Mouse (Mus musculus): ENCODE data around the gene Prpf3. TPM values are rescaled to one million over a fixed set of nuclear protein-coding genes. Genes with fewer than 3 reads are reported as not detected.

The Prpf3 gene
- polyA plus RNA-seq, 1 experiment from 2014 or later = 52.3 TPM

DNA sequence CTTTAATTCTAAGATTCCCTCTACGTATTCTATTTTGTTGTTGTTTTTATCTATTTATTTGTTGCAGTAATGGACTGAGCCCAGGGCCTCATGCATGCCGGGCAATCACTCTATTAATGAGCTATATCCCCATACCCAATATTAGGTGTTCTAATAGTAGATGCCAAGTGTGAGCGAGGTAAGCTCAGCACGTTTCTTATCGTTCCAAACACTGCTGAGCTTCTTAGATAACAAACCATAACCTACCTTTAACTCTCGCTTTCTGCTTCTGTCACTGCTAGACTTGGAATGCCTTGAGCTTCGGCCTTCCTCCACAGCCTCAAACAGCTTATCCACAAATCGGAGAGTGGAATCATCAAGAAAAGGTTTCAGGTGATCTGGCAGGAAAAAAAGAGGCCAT lies 4.4 kb downstream of the Prpf3 start:
- Histone ChIP-seq H3K4me3 (replicated peaks) (no peak overlapping the region), H3K36me3 (peaks cover 75% of the 10 kb centered on the region), H3K4me1 (peaks cover 11% of the 10 kb centered on the region), H3K27ac (no peak overlapping the region), H3K4me2 (no peak overlapping the region), H3K27me3 (no peaks in the 10 kb centered on the region), H3K9me3 (replicated peaks) (no peaks in the 10 kb centered on the region), H3K9ac (no peak overlapping the region)
- WGBS = 91% methylated on average over 8 of the region's 8 CpGs
- ATAC-seq (replicated peaks; ENCODE audit: low FRiP score) = no peak

DNA sequence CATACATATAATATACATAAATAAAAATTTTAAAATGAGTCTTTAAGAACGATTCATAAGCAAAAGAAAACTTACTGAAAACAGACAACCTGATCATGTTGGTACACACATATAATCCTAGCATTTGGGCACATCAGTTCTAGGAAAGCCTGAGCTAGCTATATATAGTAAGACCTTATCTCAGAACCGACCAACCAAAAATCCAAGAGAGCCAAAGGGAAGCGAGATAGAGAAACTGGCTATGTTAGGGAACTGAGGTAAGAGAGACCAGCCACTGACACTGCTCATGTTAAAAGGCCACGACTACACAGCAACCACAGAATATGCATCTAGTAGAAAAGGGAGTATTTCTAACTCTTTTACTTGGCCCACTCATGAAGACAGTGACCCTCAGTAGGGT lies 5.1 kb downstream of the Prpf3 start:
- H3K27ac ChIP-seq = no peak overlapping the region
- peaks cover 82% of the 10 kb centered on the region for H3K36me3 ChIP-seq
- no peak overlapping the region for H3K4me2 ChIP-seq
- no peaks in the 10 kb centered on the region for H3K9me3 ChIP-seq (replicated peaks)
- no peak overlapping the region for H3K4me3 ChIP-seq (replicated peaks)
- H3K27me3 ChIP-seq = no peaks in the 10 kb centered on the region
- no peak overlapping the region for H3K9ac ChIP-seq
- WGBS = 78% methylated on average over 4 of the region's 4 CpGs
- H3K4me1 ChIP-seq = peaks cover 8% of the 10 kb centered on the region
- no peak for ATAC-seq (replicated peaks; ENCODE audit: low FRiP score)

DNA sequence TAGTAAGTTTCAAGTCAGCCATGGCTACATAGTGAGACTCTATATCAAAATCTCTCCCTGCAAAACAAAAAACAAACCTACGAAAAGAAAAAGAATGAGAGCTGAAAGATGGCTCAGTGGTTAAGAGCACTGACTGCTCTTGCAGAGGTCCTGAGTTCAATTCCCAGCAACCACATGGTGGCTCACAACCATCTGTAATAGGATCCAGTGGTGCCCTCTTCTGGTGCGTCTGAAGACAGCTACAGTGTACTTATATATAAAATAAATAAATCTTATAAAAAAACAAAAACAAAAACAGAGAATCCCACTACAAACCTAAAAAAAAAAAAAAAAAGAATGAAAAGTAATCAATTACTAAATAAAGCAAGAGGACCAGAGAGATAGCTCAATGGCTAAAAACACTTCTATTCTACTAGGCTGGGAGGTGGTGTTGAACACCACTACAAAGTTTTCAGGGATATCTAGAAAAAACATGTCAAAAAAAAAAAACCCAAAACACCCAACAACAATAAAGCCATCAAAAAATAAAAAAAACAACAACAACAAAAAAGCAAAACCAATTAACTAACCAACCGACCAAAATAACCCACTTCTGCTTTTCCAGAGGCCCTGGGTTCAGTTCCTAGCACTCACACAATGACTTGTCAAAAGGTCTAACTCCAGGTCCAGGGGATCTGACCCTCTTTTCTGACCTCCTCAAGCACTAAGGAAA lies 13.0 kb downstream of the Prpf3 start:
- 83% methylated on average over 3 of the region's 3 CpGs for WGBS
- Histone ChIP-seq H3K4me2 (no peak overlapping the region), H3K9me3 (replicated peaks) (no peaks in the 10 kb centered on the region), H3K27me3 (no peaks in the 10 kb centered on the region), H3K4me1 (no peaks in the 10 kb centered on the region), H3K36me3 (peaks cover 93% of the 10 kb centered on the region), H3K27ac (no peak overlapping the region), H3K9ac (no peak overlapping the region), H3K4me3 (replicated peaks) (no peak overlapping the region)
- no peak for ATAC-seq (replicated peaks; ENCODE audit: low FRiP score)

DNA sequence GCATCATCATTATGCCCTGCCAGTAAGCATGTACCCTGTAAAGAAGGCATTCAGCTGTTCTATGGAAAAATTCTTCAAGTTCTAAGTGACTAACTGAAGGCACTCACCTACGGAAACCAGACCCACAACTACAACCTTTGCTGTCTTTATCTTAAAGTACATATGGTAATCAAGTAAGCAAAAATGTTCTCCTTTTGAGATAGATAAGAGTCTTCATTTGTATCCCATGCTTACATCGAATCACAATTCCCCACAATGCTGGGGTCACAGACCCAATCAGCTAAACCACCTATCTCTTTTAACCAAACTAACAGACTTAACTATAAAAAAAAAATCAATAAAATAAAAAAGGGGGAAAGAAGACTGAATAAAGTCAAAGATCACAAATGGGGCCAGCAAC lies 16.4 kb downstream of the Prpf3 start:
- 87% methylated on average over 2 of the region's 2 CpGs for WGBS
- no peak overlapping the region for H3K27ac ChIP-seq

DNA sequence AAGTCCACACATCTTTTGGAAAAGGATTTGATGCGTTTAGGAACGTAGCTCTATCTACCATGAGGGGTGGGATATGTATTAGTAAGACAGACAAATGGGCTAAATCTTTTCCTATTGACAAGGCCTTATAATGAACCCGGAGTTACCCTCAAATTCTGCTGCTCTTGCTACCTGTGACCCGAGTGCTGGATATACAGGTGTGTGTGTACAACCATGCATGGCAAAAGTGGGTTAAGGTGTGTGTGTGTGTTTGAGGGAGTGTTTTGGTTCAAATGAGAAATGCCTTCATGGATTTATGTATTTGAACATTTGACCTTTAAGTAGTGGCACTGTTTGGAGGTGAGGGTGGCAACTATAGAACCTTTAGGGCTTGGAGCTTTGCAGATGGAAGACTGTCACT lies 26.6 kb downstream of the Prpf3 start:
- WGBS = 96% methylated on average over 4 of the region's 4 CpGs
- no peak for ATAC-seq (replicated peaks; ENCODE audit: low FRiP score)
- no peak overlapping the region for H3K4me3 ChIP-seq (replicated peaks)
- no peak overlapping the region for H3K27ac ChIP-seq
- H3K4me2 ChIP-seq = no peak overlapping the region
- no peak overlapping the region for H3K9ac ChIP-seq
- H3K36me3 ChIP-seq = peaks cover 71% of the 10 kb centered on the region
- H3K9me3 ChIP-seq (replicated peaks) = no peaks in the 10 kb centered on the region
- no peaks in the 10 kb centered on the region for H3K4me1 ChIP-seq
- no peaks in the 10 kb centered on the region for H3K27me3 ChIP-seq

More for the DNA sequence above, 16.4 kb downstream of the Prpf3 start:
- peaks cover 90% of the 10 kb centered on the region for H3K36me3 ChIP-seq
- no peak overlapping the region for H3K4me3 ChIP-seq (replicated peaks)
- no peaks in the 10 kb centered on the region for H3K9me3 ChIP-seq (replicated peaks)
- H3K4me1 ChIP-seq = no peaks in the 10 kb centered on the region
- no peak overlapping the region for H3K4me2 ChIP-seq
- no peaks in the 10 kb centered on the region for H3K27me3 ChIP-seq
- H3K9ac ChIP-seq = no peak overlapping the region
- no peak for ATAC-seq (replicated peaks; ENCODE audit: low FRiP score)

DNA sequence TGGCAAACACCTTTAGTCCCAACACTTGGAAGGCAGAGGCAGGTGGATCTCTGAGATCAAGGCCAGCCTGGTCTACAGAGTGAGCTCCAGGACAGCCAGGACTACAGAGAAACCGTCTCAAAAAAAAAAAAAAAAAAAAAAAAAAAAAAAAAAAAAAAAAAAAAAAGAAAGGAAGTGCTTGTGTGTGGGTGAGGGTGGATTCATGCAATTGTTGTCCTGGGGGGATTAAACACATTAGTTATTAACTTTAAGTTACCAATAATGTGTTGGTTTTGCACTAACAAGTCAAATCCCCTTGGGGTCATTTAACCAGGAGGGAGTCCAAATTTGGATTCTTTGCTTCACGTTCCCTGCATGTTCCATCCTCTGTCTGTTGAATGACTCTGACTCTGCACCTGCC lies 29.4 kb downstream of the Prpf3 start:
- Histone ChIP-seq H3K4me2 (no peak overlapping the region), H3K27ac (no peak overlapping the region), H3K4me3 (replicated peaks) (no peak overlapping the region), H3K36me3 (peaks cover 43% of the 10 kb centered on the region), H3K4me1 (no peaks in the 10 kb centered on the region), H3K27me3 (no peaks in the 10 kb centered on the region), H3K9me3 (replicated peaks) (no peaks in the 10 kb centered on the region), H3K9ac (no peak overlapping the region)
- 65% methylated on average over 2 of the region's 2 CpGs for WGBS
- ATAC-seq (replicated peaks; ENCODE audit: low FRiP score) = no peak

DNA sequence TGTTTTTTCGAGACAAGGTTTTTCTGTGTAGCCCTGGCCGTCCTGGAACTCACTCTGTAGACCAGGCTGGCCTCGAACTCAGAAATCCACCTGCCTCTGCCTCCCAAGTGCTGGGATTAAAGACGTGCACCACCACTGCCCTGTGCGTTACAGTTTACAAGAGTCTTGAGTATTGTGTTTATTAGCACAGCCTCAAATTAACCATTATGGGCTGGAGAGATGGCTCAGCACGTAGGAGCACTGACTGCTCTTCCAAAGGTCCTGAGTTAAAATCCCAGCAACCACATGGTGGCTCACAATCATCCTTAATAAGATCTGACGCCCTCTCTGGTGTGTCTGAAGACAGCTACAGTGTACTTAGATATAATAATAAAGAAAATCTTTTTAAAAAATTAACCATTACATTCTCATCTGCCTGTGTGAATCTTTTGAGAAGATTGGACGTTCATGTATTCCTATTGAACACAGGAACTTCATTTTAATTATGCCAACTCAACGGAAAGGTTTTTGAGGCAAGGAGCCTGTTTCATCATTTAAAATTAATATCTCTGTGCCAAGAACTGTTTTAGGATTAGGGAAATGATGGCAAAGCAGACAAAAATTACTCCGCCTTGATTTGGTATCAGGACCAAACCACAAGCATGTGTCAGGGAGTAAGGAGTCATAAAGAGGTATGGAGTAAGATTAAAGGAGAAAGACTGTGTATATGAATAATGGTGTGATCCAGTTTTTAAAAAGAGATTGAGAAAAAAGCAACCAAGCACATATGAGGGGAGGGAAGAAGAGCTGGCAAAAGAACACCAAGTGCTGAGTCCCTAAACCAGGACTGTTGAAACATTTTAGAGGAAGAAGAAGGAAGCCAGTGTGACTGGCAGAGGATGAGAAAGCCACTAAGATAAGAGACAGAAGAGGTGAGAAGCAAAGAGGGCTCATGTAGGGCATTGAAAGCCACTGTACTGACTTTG lies 35.4 kb downstream of the Prpf3 start:
- ATAC-seq (replicated peaks; ENCODE audit: low FRiP score) = no peak
- WGBS = 39% methylated on average over 10 of the region's 10 CpGs
- 0 out of 2 replicates have a peak, but pooled peaks cover 3% of the 10 kb centered on the region for H3K36me3 ChIP-seq

DNA sequence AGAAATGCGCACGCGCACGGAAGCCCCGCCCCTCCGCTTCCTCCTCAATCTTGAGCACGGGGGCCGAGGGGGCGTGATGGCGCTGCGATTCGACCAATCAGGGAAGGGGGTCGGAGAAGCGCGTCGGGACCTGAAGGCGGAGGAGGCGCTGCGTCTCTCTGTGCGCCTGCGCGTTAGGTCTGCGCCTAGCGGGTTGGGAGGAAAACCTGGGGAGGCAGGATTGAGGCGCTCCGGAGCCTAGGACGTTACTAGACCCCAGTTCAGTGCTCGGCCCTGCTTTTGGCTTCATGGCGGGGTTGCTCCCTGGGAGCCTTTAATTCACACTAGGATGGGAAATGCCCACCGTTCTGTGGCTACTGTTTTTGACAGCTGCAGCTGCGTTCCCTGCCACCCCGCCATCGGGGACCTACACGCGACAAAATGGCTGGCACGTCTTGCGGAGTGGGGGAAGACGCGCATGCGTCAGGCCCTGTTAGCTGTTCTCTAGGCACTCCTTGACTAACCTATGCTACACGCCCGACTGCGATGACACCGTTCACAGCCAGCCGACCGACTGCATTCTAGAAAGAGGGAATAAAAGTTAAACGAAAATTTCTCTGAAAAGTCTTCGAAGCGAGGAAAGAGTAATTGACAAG lies 36.2 kb downstream of the Prpf3 start:
- peak overlapping the region; percentile 100 for H3K27ac ChIP-seq
- no peaks in the 10 kb centered on the region for H3K27me3 ChIP-seq
- WGBS = under 1% methylated on average over 49 of the region's 49 CpGs

More for the DNA sequence above, 35.4 kb downstream of the Prpf3 start:
- Histone ChIP-seq H3K9ac (peak overlapping the region; percentile 62), H3K4me2 (peak overlapping the region; percentile 61), H3K27me3 (no peaks in the 10 kb centered on the region), H3K27ac (peak overlapping the region; percentile 100), H3K9me3 (replicated peaks) (no peaks in the 10 kb centered on the region), H3K4me1 (peaks cover 20% of the 10 kb centered on the region), H3K4me3 (replicated peaks) (peak overlapping the region; percentile 81)

DNA sequence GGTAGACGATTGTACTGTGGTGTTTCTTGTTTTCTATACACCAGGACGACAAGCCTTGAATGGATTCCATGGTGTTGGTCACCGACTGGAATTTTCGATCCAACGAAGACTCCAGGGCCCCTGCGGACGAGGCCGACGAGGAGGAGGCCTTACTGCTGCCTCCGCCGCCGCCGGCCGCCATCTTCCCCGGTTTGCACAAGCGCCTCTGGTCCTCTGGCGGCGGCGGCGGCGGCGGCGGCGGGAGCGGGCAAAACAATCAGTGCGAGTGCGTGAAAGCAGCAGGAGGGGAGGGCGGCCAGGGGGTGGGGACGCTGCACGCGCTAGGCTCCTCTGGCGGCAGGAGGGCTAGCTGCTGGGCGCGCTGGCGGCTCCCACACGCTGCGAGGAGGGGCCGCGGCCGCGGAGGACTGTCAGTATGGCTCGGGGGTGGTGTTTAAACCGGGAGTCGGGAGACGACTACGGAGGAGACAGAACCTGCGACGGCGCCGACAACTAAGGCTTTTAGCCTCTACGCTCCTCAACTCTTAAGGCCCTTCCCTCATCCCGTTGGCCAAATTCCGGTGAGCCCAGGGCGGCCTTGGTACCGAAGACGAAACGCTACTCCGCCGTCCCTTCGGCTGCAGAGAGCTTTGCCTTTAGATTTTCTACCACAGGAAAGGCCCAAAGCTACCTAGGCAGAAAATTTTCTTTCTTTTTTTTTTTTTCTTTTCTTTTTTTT lies 37.0 kb downstream of the Prpf3 start, which contains the start of gene Rprd2:
Rprd2 (minus strand) TSS at position 293 of the 718 bp plus-strand sequence.
- Histone ChIP-seq H3K4me3 (replicated peaks) (peak within 1 kb of the TSS; percentile 81), H3K27ac (peak within 1 kb of the TSS; percentile 100), H3K4me2 (peak within 1 kb of the TSS; percentile 61), H3K36me3 (no peaks in the 10 kb centered on the region), H3K4me1 (peaks cover 20% of the 10 kb centered on the region), H3K9ac (peak within 1 kb of the TSS; percentile 95), H3K27me3 (no peaks in the 10 kb centered on the region), H3K9me3 (replicated peaks) (no peaks in the 10 kb centered on the region)
- WGBS = under 1% methylated on average over 60 of the region's 60 CpGs
- peak; percentile 55 for ATAC-seq (replicated peaks; ENCODE audit: low FRiP score)

More for the DNA sequence above, 36.2 kb downstream of the Prpf3 start:
- Histone ChIP-seq H3K9ac (peak overlapping the region; percentile 62), H3K4me1 (peaks cover 20% of the 10 kb centered on the region), H3K4me2 (peak overlapping the region; percentile 61), H3K36me3 (no peaks in the 10 kb centered on the region), H3K4me3 (replicated peaks) (peak overlapping the region; percentile 81), H3K9me3 (replicated peaks) (no peaks in the 10 kb centered on the region)
- peak; percentile 96 for ATAC-seq (replicated peaks; ENCODE audit: low FRiP score)

DNA sequence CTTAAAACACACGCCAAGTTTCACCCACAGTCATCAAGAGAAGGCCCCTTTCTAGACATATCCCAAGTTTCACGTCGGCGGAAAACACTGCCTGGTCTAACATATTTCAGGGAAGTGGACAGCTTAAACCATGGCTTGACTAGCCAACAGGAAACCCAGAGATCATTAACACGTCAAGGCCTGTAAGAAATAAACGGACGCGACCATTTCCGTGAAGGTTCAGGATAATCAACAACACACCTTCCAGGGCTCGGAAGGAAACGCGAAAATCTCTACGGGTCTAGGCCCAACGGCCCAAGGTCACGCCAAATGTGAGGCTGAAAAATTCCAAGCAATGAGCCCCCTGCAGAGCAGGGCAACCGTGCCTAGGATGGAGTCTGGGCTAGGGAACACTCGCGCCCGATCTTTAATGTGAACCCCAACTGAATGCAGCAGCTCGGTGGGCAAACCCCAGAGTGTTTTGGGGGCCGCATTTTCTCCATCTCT lies 37.6 kb downstream of the Prpf3 start:
- Histone ChIP-seq H3K27me3 (no peaks in the 10 kb centered on the region), H3K27ac (peak overlapping the region; percentile 100), H3K4me3 (replicated peaks) (peak overlapping the region; percentile 81), H3K9ac (peak overlapping the region; percentile 95), H3K4me2 (peak overlapping the region; percentile 61), H3K36me3 (no peaks in the 10 kb centered on the region), H3K4me1 (peaks cover 20% of the 10 kb centered on the region), H3K9me3 (replicated peaks) (no peaks in the 10 kb centered on the region)
- under 1% methylated on average over 21 of the region's 21 CpGs for WGBS
- peak; percentile 20; the same call in 1 of the 2 replicates for ATAC-seq (replicated peaks; ENCODE audit: low FRiP score)

DNA sequence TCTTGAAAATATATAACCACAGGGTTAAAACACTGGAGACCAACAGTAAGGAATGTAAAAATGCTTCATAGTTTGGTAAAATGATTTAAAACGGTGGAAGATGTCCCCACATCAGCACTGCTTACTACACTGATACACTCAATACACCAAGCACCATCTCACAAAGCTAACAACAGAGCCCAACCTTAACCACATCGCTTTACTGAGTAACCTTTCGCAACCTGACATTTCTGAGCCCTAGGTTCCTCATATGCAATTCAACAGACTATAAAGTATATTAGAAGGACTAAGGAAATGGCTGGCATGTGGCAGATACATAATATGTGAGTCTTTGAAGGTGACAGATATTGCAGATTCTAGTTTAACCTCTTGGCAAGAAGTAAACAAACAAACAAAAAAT lies 39.0 kb downstream of the Prpf3 start:
- 88% methylated on average over 3 of the region's 3 CpGs for WGBS
- H3K36me3 ChIP-seq = no peaks in the 10 kb centered on the region; the same call in 1 of the 2 replicates
- H3K27me3 ChIP-seq = no peaks in the 10 kb centered on the region
- H3K4me2 ChIP-seq = peak overlapping the region; percentile 61
- H3K9me3 ChIP-seq (replicated peaks) = no peaks in the 10 kb centered on the region
- no peak for ATAC-seq (replicated peaks; ENCODE audit: low FRiP score)
- H3K4me1 ChIP-seq = peaks cover 20% of the 10 kb centered on the region
- H3K4me3 ChIP-seq (replicated peaks) = peak overlapping the region; percentile 2; the same call in 1 of the 2 replicates
- H3K9ac ChIP-seq = no peak overlapping the region
- no peak overlapping the region for H3K27ac ChIP-seq
